Mouse (Mus musculus) liver, adult 2 months (tissue): Measurements from ENCODE around the gene Gpr62.

Experiments
- CTCF ChIP-seq: fragments of 200-500 bp; IDR thresholded peaks from 2 replicates; pipeline ENCODE4 v1.5.1; 2011; ENCODE audit warnings: low read depth, low read length, control low read depth
- POLR2A ChIP-seq: fragments of 200-500 bp; IDR thresholded peaks from 2 replicates; pipeline ENCODE4 v1.6.1; 2011; ENCODE audit warnings: low read length, control low read depth; ENCODE audit not compliant: insufficient read depth; ENCODE audit errors: extremely low read depth

DNA sequence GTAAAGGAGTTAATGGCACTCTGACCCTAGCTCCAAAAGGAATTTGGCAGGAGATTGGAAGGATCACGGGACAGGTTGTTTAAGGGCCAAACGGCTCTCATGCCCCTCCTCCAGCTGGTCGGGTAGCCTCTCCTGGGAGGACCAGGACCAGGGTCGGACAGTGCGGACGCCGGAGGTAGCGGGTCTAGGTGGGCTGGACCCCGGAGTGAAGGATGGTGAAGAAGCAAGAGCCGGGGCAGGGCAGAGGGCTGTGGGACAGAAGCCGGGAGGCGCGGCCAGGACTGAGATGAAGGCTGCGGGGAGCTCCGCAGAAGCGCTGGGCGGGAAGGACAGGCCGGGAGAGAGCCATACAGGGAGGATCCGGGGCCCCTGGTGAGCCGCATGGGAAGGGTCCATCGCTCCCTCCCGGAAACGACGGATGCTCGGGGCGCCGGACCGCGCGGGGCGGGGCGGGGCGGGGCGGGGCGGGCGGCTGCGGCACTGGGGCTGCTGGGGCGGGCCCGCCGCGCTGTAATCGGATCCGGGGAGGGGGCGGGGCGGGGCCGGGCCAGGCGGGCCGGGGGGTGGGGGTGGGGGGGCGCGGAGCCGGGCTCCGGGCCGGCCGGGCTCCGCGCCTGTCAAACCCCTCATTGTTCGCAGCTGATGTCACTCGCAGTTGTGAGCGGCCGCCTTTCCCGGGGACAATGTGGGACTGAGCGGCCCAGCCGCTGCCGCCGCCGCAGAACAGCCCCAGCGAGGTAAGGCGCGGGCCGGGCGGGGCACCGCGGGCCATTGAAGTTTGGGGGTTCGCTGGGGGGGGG is 12.3 kb downstream of the Gpr62 start, which contains the start of gene Pcbp4:
- TF ChIP-seq CTCF: no peak
- TF ChIP-seq POLR2A: 0 out of 2 replicates have a peak, but pooled peaks have one; percentile 23
